Mouse (Mus musculus) erythroblast, embryonic 14.5 days (primary cell): ENCODE data around the gene Nav3.

Experiments
- GATA1 ChIP-seq: IDR thresholded peaks from 2 replicates; pipeline ENCODE4 v1.6.1; 2012; ENCODE audit warnings: low read length, inconsistent platforms, mixed read lengths
- TAL1 ChIP-seq: IDR thresholded peaks from 3 replicates; pipeline ENCODE4 v1.6.1; 2012; ENCODE audit warnings: low read length, inconsistent platforms, mixed read lengths

GRCm38 (mm10) chr10:109832768-109833291 is 623.2 kb downstream of the Nav3 start:
- no peak for TF ChIP-seq GATA1
- no peak for TF ChIP-seq TAL1
